Mouse (Mus musculus): ENCODE results near the gene Mrpl51. TPM values are rescaled to one million over a fixed set of nuclear protein-coding genes. Genes with fewer than 3 reads are reported as not detected.

The Mrpl51 gene
- total RNA-seq, 2 experiments from 2014 or later = 250 to 274 TPM

- no peak for DNase-seq
Observed at GRCm38 (mm10) chr6:125232516-125232915, 40.9 kb downstream of the Mrpl51 start.

GRCm38 (mm10) chr6:125233816-125234519 lies 42.4 kb downstream of the Mrpl51 start:
- DNase-seq = no peak

GRCm38 (mm10) chr6:125234520-125234828 lies 42.9 kb downstream of the Mrpl51 start:
- no peak for DNase-seq

- DNase-seq = no peak
Observed at GRCm38 (mm10) chr6:125236341-125236740, 44.7 kb downstream of the Mrpl51 start.

- DNase-seq = no peak
Observed at GRCm38 (mm10) chr6:125236782-125237181, 45.2 kb downstream of the Mrpl51 start, which contains the start of gene Cd27. Cd27 (minus strand) TSS chr6:125237010.

- no peak for DNase-seq
Observed at GRCm38 (mm10) chr6:125237421-125237820, 45.8 kb downstream of the Mrpl51 start.

GRCm38 (mm10) chr6:125238396-125238795 lies 46.8 kb downstream of the Mrpl51 start:
- DNase-seq = no peak

GRCm38 (mm10) chr6:125239547-125239946 lies 47.9 kb downstream of the Mrpl51 start:
- DNase-seq = no peak

GRCm38 (mm10) chr6:125240617-125241016 lies 49.0 kb downstream of the Mrpl51 start:
- DNase-seq = no peak

- no peak for DNase-seq
Observed at GRCm38 (mm10) chr6:125241566-125241965, 50.0 kb downstream of the Mrpl51 start.

- no peak for DNase-seq
Observed at GRCm38 (mm10) chr6:125244551-125244950, 53.0 kb downstream of the Mrpl51 start.

Small RNAs within 50 kb of the gene (microRNA-seq; reads per million reads assigned to microRNA genes)
- gene Mir3098 = not detected
- gene Mir8113 = not detected

Other genes starting within 250 kb of the Mrpl51 start
- gene Cops7a, start 226.3 kb upstream of the Mrpl51 start, total RNA-seq (2021) = 100 to 1,000 TPM; 122 to 129 TPM
- 1 to 10 TPM; 3.8 to 5.6 TPM for gene Pianp, start 195.1 kb upstream of the Mrpl51 start, total RNA-seq (2021)
- 10 to 100 TPM; 43.3 to 52.6 TPM for gene Zfp384, start 182.7 kb upstream of the Mrpl51 start, total RNA-seq (2021)
- 10 to 100 TPM; 72.5 to 83.1 TPM for gene Ing4, start 152.0 kb upstream of the Mrpl51 start, total RNA-seq (2021)
- 1 to 10 TPM; 4.6 to 7.5 TPM for gene Acrbp, start 142.1 kb upstream of the Mrpl51 start, total RNA-seq (2021)
- 1 to 10 TPM in 1 of 2 experiments, under 1 TPM in 1; 0.90 to 1.4 TPM for gene Lpar5, start 123.9 kb upstream of the Mrpl51 start, total RNA-seq (2021)
- 100 to 1,000 TPM; 156 to 198 TPM for gene Chd4, start 95.8 kb upstream of the Mrpl51 start, total RNA-seq (2021)
- 10 to 100 TPM; 36.7 to 42.2 TPM for gene Nop2, start 59.9 kb upstream of the Mrpl51 start, total RNA-seq (2021)
- 10 to 100 TPM; 16.7 to 30.1 TPM for gene Iffo1, start 46.6 kb upstream of the Mrpl51 start, total RNA-seq (2021)
- 1,000 to 10,000 TPM; 1,844 to 1,863 TPM for gene Gapdh, start 25.3 kb upstream of the Mrpl51 start, total RNA-seq (2021)
- 10 to 100 TPM; 46.9 to 62.7 TPM for gene Ncapd2, start 100 bp upstream of the Mrpl51 start, total RNA-seq (2021)
- 10 to 100 TPM; 16.4 to 32.8 TPM for gene Vamp1, start 23.8 kb downstream of the Mrpl51 start, total RNA-seq (2021)
- gene Tapbpl, start 40.1 kb downstream of the Mrpl51 start, total RNA-seq (2021) = 10 to 100 TPM; 13.0 to 13.4 TPM
- 1 to 10 TPM; 1.9 to 2.2 TPM for gene Cd27, start 45.2 kb downstream of the Mrpl51 start, total RNA-seq (2021)
- not detected for gene Tuba3a, start 94.2 kb downstream of the Mrpl51 start, total RNA-seq (2021)
- 10 to 100 TPM; 64.5 to 70.3 TPM for gene Ltbr, start 122.1 kb downstream of the Mrpl51 start, total RNA-seq (2021)
- 1 to 10 TPM in 1 of 2 experiments, under 1 TPM in 1; 0.84 to 1.2 TPM for gene Scnn1a, start 128.9 kb downstream of the Mrpl51 start, total RNA-seq (2021)
- gene Tnfrsf1a, start 157.6 kb downstream of the Mrpl51 start, total RNA-seq (2021) = 100 to 1,000 TPM; 168 to 190 TPM
- gene Plekhg6, start 189.0 kb downstream of the Mrpl51 start, total RNA-seq (2021) = under 1 TPM; 0.69 to 0.82 TPM

Measured in adrenal gland, postnatal 10 days (tissue).